Mouse (Mus musculus) frontal cortex, postnatal 25 days (tissue): ENCODE results near the gene Zfp428.

ENCODE experiments used
- DNase-seq, 2 experiments: peaks; one replicate each; pipeline ENCODE4 v3.0.0; 2022; ENCODE audit warnings: low spot score in 2 of 2

Gene Zfp428

GRCm38 (mm10) chr7:24547534-24548036 is 40.8 kb downstream of the Zfp428 start:
- no peak for DNase-seq

GRCm38 (mm10) chr7:24551985-24552759 is 45.4 kb downstream of the Zfp428 start:
- no peak for DNase-seq

- DNase-seq = no peak
Observed at GRCm38 (mm10) chr7:24555786-24556185, 49.0 kb downstream of the Zfp428 start.

DNA sequence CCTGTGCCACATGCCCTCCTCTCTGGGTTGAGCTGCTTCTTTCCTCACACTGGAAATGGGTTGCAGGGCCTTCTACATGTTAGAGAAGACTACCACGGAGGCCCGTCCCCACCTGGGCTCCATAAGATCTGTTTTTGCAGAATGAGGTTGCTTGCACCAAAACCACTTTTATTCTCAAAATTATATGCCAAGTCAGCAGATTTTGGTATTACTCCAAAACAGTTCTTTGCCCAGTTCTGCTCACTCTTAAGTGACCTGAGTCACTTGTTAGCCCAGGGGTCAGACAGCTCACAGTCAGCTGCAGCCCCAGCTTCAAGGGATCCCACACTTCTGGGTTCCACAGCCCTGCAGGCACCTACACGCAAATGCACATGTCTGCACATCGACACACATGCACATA is 54.6 kb downstream of the Zfp428 start:
- DNase-seq = no peak

DNA sequence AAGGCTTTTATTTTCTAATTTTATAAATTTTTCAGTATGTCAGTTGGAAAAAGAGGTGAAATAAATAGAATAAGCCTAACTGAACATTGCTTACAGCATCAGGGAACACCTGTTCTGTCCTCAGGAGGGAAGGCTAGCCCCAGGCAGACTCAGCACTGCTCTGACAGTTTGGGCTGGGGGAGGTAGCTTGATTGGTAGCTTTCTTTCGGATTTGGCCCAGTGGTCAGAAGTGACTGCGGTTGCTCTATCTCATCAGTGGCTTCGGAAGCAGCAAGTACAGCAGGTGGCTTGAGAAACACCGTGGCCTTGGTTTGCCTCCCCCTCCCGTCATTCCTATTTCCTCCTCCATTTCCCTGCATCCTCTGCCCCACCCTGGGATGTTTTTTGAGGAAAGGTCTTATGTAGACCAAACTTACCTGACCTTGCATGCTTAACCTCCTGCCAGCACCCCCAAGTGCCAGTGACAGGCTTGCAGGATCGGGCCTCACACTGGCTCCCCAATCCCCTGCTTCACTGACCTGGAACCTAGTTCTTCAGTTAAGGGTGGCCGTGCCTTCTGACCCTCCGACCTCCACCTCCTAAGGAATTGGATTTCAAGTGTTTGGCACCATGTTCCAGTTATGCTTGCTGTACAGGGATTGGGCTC is 56.5 kb downstream of the Zfp428 start:
- no peak for DNase-seq

DNA sequence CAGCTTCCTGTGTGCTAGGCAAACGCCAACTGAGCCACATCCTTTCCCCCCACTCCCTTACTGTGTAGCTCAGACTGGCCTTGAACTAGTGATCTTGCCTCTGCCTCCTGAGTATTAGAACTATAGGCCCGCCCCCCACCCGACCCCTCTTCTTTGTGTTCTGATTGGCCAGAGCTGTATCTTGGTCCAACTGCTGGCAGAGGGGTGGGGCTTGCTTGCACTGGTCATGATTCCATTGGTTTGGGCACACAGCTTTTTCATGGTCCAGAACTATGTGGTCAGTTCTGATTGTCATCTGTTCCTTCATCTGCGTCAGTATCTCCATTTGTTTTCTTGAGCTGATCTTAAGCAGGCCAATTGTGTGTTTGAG is 57.0 kb downstream of the Zfp428 start:
- DNase-seq = no peak

DNA sequence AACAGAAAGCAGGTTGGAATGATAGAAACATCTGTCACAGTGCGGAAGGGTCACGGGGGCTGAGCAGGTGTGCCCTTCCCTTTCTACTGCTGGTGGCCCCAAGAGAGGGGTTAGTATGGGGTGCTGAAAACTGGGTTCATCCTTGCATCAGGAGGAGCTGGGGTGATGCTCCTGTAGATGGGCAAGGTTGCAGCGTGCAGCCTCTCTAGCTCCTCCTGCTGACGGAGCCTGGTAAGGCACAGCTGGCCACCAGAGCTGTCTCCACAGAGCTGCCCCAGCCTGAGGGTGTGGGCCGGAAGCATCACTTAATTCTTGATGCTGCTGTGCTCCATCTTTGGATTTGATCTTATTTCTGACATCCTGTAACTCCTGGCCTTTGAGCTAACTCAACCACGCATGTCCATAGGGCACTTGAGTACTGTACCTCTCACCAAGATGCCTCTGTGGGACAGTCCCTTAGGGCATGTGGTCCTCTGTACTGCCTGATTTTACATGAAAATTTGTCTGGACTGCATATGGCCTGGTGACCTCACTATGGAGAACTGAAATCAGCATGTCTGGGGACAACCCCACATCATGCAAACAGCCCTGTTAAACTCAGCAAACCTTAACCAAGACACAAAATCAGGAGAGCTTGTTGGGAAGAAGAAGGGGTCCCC is 57.9 kb downstream of the Zfp428 start:
- peak in 1 of 2 experiments; percentile 43 for DNase-seq
